Mouse (Mus musculus): ENCODE measurements at regions not wholly inside any gene's neighbourhood (a gene's known extent, or its start where the extent isn't known, plus 50 kb on each side); places are given as distances from the start of the nearest gene placed in this dataset.

GRCm38 (mm10) chr14:62170385-62170784 lies 122.0 kb upstream of the Rnaseh2b start:
- ATAC-seq (ENCODE audit: insufficient read depth, low FRiP score, low TSS enrichment) (no peak), DNase-seq (ENCODE audit: low spot score) (no peak)
- Histone ChIP-seq H3K9me3 (ENCODE audit: control insufficient read depth, low read length) (no peaks in the 10 kb centered on the region), H3K27me3 (ENCODE audit: control insufficient read depth, insufficient read depth, low read length) (no peaks in the 10 kb centered on the region), H3K4me3 (ENCODE audit: low read depth, low read length) (no peak overlapping the region), H3K36me3 (ENCODE audit: control insufficient read depth, insufficient read depth, low read length) (no peaks in the 10 kb centered on the region), H3K9ac (ENCODE audit: low read length) (no peak overlapping the region), H3K4me2 (ENCODE audit: low read depth) (no peak overlapping the region), H3K4me1 (ENCODE audit: control insufficient read depth, insufficient read depth, low read length) (no peaks in the 10 kb centered on the region), H3K27ac (ENCODE audit: low read depth, low read length) (no peak overlapping the region)
- WGBS: 83% methylated on average over 5 of the region's 5 CpGs

- 62% methylated on average over 15 of the region's 15 CpGs for WGBS
- DNase-seq (ENCODE audit: low spot score): no peak
- no peak overlapping the region for H3K27ac ChIP-seq (ENCODE audit: low read depth, low read length)
- no peak overlapping the region for H3K4me2 ChIP-seq (ENCODE audit: low read depth)
- no peaks in the 10 kb centered on the region for H3K4me1 ChIP-seq (ENCODE audit: control insufficient read depth, insufficient read depth, low read length)
- no peak overlapping the region for H3K9ac ChIP-seq (ENCODE audit: low read length)
- H3K36me3 ChIP-seq (ENCODE audit: control insufficient read depth, insufficient read depth, low read length): no peaks in the 10 kb centered on the region
- no peak for ATAC-seq (ENCODE audit: insufficient read depth, low FRiP score, low TSS enrichment)
- no peaks in the 10 kb centered on the region for H3K27me3 ChIP-seq (ENCODE audit: control insufficient read depth, insufficient read depth, low read length)
- no peaks in the 10 kb centered on the region for H3K9me3 ChIP-seq (ENCODE audit: control insufficient read depth, low read length)
- no peak overlapping the region for H3K4me3 ChIP-seq (ENCODE audit: low read depth, low read length)
Measured at GRCm38 (mm10) chr14:62171256-62172047, 120.9 kb upstream of the Rnaseh2b start.

GRCm38 (mm10) chr14:62173835-62174530 lies 118.4 kb upstream of the Rnaseh2b start:
- ATAC-seq (ENCODE audit: insufficient read depth, low FRiP score, low TSS enrichment) (no peak), DNase-seq (ENCODE audit: low spot score) (no peak)
- Histone ChIP-seq H3K4me2 (ENCODE audit: low read depth) (no peak overlapping the region), H3K4me1 (ENCODE audit: control insufficient read depth, insufficient read depth, low read length) (no peaks in the 10 kb centered on the region), H3K9me3 (ENCODE audit: control insufficient read depth, low read length) (no peaks in the 10 kb centered on the region), H3K27me3 (ENCODE audit: control insufficient read depth, insufficient read depth, low read length) (no peaks in the 10 kb centered on the region), H3K4me3 (ENCODE audit: low read depth, low read length) (no peak overlapping the region), H3K9ac (ENCODE audit: low read length) (no peak overlapping the region), H3K36me3 (ENCODE audit: control insufficient read depth, insufficient read depth, low read length) (no peaks in the 10 kb centered on the region), H3K27ac (ENCODE audit: low read depth, low read length) (no peak overlapping the region)
- WGBS: 80% methylated on average over 16 of the region's 16 CpGs

- DNase-seq (ENCODE audit: low spot score) (no peak), ATAC-seq (ENCODE audit: insufficient read depth, low FRiP score, low TSS enrichment) (no peak)
- WGBS: 56% methylated on average over 12 of the region's 12 CpGs
- Histone ChIP-seq H3K9ac (ENCODE audit: low read length) (no peak overlapping the region), H3K36me3 (ENCODE audit: control insufficient read depth, insufficient read depth, low read length) (no peaks in the 10 kb centered on the region), H3K27ac (ENCODE audit: low read depth, low read length) (no peak overlapping the region), H3K9me3 (ENCODE audit: control insufficient read depth, low read length) (no peaks in the 10 kb centered on the region), H3K4me2 (ENCODE audit: low read depth) (no peak overlapping the region), H3K27me3 (ENCODE audit: control insufficient read depth, insufficient read depth, low read length) (no peaks in the 10 kb centered on the region), H3K4me3 (ENCODE audit: low read depth, low read length) (no peak overlapping the region), H3K4me1 (ENCODE audit: control insufficient read depth, insufficient read depth, low read length) (no peaks in the 10 kb centered on the region)
Measured at GRCm38 (mm10) chr14:62175384-62176048, 116.9 kb upstream of the Rnaseh2b start.

- DNase-seq (ENCODE audit: low spot score) (no peak), ATAC-seq (ENCODE audit: insufficient read depth, low FRiP score, low TSS enrichment) (no peak)
- Histone ChIP-seq H3K9ac (ENCODE audit: low read length) (no peak overlapping the region), H3K27ac (ENCODE audit: low read depth, low read length) (no peak overlapping the region), H3K9me3 (ENCODE audit: control insufficient read depth, low read length) (no peaks in the 10 kb centered on the region), H3K27me3 (ENCODE audit: control insufficient read depth, insufficient read depth, low read length) (no peaks in the 10 kb centered on the region), H3K4me1 (ENCODE audit: control insufficient read depth, insufficient read depth, low read length) (no peaks in the 10 kb centered on the region), H3K4me2 (ENCODE audit: low read depth) (no peak overlapping the region), H3K4me3 (ENCODE audit: low read depth, low read length) (no peak overlapping the region), H3K36me3 (ENCODE audit: control insufficient read depth, insufficient read depth, low read length) (no peaks in the 10 kb centered on the region)
- WGBS: 87% methylated on average over 5 of the region's 5 CpGs
Measured at GRCm38 (mm10) chr14:62177509-62177908, 114.9 kb upstream of the Rnaseh2b start.

- H3K4me1 ChIP-seq (ENCODE audit: control insufficient read depth, insufficient read depth, low read length): no peaks in the 10 kb centered on the region
- DNase-seq (ENCODE audit: low spot score) (no peak), ATAC-seq (ENCODE audit: insufficient read depth, low FRiP score, low TSS enrichment) (no peak)
- no peaks in the 10 kb centered on the region for H3K36me3 ChIP-seq (ENCODE audit: control insufficient read depth, insufficient read depth, low read length)
- H3K9ac ChIP-seq (ENCODE audit: low read length): no peak overlapping the region
- H3K27ac ChIP-seq (ENCODE audit: low read depth, low read length): no peak overlapping the region
- H3K4me2 ChIP-seq (ENCODE audit: low read depth): no peak overlapping the region
- H3K27me3 ChIP-seq (ENCODE audit: control insufficient read depth, insufficient read depth, low read length): no peaks in the 10 kb centered on the region
- no peak overlapping the region for H3K4me3 ChIP-seq (ENCODE audit: low read depth, low read length)
- H3K9me3 ChIP-seq (ENCODE audit: control insufficient read depth, low read length): no peaks in the 10 kb centered on the region
- WGBS: 67% methylated on average over 11 of the region's 11 CpGs
Measured at GRCm38 (mm10) chr14:62187360-62187759, 105.0 kb upstream of the Rnaseh2b start.

- Histone ChIP-seq H3K9me3 (ENCODE audit: control insufficient read depth, low read length) (no peaks in the 10 kb centered on the region), H3K9ac (ENCODE audit: low read length) (no peak overlapping the region), H3K4me2 (ENCODE audit: low read depth) (no peak overlapping the region), H3K36me3 (ENCODE audit: control insufficient read depth, insufficient read depth, low read length) (no peaks in the 10 kb centered on the region), H3K4me1 (ENCODE audit: control insufficient read depth, insufficient read depth, low read length) (peaks cover 2% of the 10 kb centered on the region; the same call in 1 of the 2 replicates), H3K27me3 (ENCODE audit: control insufficient read depth, insufficient read depth, low read length) (no peaks in the 10 kb centered on the region), H3K4me3 (ENCODE audit: low read depth, low read length) (no peak overlapping the region), H3K27ac (ENCODE audit: low read depth, low read length) (no peak overlapping the region)
- DNase-seq (ENCODE audit: low spot score): no peak
- WGBS: 77% methylated on average over 7 of the region's 7 CpGs
- ATAC-seq (ENCODE audit: insufficient read depth, low FRiP score, low TSS enrichment): no peak
Measured at GRCm38 (mm10) chr14:62188147-62188885, 104.1 kb upstream of the Rnaseh2b start.

- ATAC-seq (ENCODE audit: insufficient read depth, low FRiP score, low TSS enrichment) (no peak), DNase-seq (ENCODE audit: low spot score) (no peak)
- H3K4me2 ChIP-seq (ENCODE audit: low read depth): no peak overlapping the region
- H3K27ac ChIP-seq (ENCODE audit: low read depth, low read length): no peak overlapping the region
- 78% methylated on average over 2 of the region's 2 CpGs for WGBS
- H3K4me3 ChIP-seq (ENCODE audit: low read depth, low read length): no peak overlapping the region
- H3K27me3 ChIP-seq (ENCODE audit: control insufficient read depth, insufficient read depth, low read length): no peaks in the 10 kb centered on the region
- H3K9ac ChIP-seq (ENCODE audit: low read length): no peak overlapping the region
- no peaks in the 10 kb centered on the region for H3K36me3 ChIP-seq (ENCODE audit: control insufficient read depth, insufficient read depth, low read length)
- peaks cover 4% of the 10 kb centered on the region; the same call in 1 of the 2 replicates for H3K4me1 ChIP-seq (ENCODE audit: control insufficient read depth, insufficient read depth, low read length)
- H3K9me3 ChIP-seq (ENCODE audit: control insufficient read depth, low read length): no peaks in the 10 kb centered on the region
Measured at GRCm38 (mm10) chr14:62191624-62192023, 100.8 kb upstream of the Rnaseh2b start.
